Mouse (Mus musculus): Measurements from ENCODE around the gene Gabrb1.

DNA sequence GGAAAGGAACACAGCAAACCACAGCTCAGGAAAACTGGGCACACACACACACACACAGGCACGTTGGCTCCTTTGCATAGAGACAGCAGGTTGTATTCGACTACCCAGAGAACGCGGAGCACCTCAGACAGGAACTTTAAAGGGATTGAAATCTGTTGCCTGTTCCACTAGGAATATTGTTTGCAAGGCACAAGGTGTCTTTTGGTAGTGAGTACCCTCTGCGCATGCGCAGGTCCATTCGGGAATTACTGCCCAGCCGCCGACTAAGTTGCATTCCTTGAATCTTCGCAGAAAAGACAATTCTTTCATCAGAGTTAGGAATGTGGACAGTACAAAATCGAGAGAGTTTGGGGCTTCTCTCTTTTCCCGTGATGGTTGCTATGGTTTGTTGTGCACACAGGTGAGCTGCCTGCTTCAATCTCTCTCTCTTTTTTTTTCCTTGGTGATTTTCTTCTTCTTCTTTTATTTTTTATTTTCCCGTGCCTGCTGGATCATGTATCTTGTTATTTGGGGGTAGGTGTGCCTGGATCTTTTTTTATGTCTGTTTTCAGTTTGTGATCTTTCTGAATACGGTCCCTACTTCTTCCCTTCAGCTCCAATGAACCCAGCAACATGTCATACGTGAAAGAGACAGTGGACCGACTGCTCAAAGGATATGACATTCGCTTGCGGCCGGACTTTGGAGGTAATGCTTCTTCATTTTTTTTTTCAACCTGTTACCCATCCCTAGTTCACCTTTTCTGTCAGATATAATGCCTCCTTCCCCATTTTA lies 42.0 kb downstream of the Gabrb1 start:
- no peak for TF ChIP-seq CTCF (IDR thresholded peaks at IDR 0.05 in 2 of 3, conservative IDR thresholded peaks at IDR 0.05 in 1 of 3; ENCODE audit: control insufficient read depth in 1 of 3, insufficient read depth in 1 of 3, low read depth in 2 of 3, low read length in 3 of 3, poor library complexity in 1 of 3, severe bottlenecking in 1 of 3)
- no peak for TF ChIP-seq EP300 (IDR thresholded peaks at IDR 0.05; ENCODE audit: low read depth in 1 of 2, low read length in 2 of 2)
- no peak for TF ChIP-seq MAX (IDR thresholded peaks at IDR 0.05; ENCODE audit: low read length)
- no peak for TF ChIP-seq POLR2A (IDR thresholded peaks at IDR 0.05; ENCODE audit: control insufficient read depth in 1 of 2, insufficient read depth in 1 of 2, low read depth in 1 of 2, low read length in 2 of 2, poor library complexity in 1 of 2)
- no peak for TF ChIP-seq MAZ (IDR thresholded peaks at IDR 0.05; ENCODE audit: low read depth, low read length)
- no peak for TF ChIP-seq ZKSCAN1 (IDR thresholded peaks at IDR 0.05; ENCODE audit: low read depth, low read length)
- no peak for TF ChIP-seq NRF1 (IDR thresholded peaks at IDR 0.05; ENCODE audit: insufficient read depth, low read depth, low read length, poor library complexity, severe bottlenecking)
- TF ChIP-seq MAFK (IDR thresholded peaks at IDR 0.05; ENCODE audit: borderline replicate concordance, low read depth, low read length): no peak
- TF ChIP-seq ETS1 (IDR thresholded peaks at IDR 0.05; ENCODE audit: low read depth, low read length): no peak
- TF ChIP-seq GATA1 (IDR thresholded peaks at IDR 0.05; ENCODE audit: low read depth, low read length): no peak
- TF ChIP-seq MYB (IDR thresholded peaks at IDR 0.05; ENCODE audit: low read depth, low read length): no peak
- no peak for TF ChIP-seq NELFE (IDR thresholded peaks at IDR 0.05; ENCODE audit: low read depth, low read length)
- TF ChIP-seq ZC3H11A (IDR thresholded peaks at IDR 0.05; ENCODE audit: low read depth, low read length): no peak

Measured in MEL (cell line).